8 mouse cellular contexts compared by ENCODE assay signal in the genomic region with DNA sequence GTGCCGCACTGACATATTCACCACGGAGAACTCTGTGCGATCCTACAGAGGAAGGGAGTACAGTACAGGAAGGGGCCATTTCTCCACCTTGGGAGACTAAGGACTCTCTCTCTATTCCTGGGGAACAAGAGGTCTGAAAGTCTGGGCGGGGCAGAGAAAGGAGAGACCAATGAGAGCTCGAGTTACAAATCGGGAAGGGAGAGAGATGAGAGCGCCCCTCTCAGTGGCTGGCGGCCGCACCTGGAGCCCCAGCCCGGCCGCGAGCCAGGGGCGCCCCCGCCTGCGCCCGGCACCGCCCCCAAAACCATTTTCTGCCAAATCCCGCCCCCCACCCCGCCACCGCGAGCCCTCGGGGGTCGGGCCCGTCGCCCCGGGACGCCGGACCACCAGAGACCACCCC. TPM values are rescaled to one million over a fixed set of nuclear protein-coding genes. Genes with fewer than 3 reads are reported as not detected.
DNase-seq lines count a peak whose midpoint lies in the region; ATAC-seq and TF ChIP-seq lines count a peak whose summit lies in the region.

No protein-coding gene starts in this region.

- no peaks in the 10 kb centered on the region for H3K27me3 ChIP-seq in embryonic facial prominence, embryonic 10.5 days (replicated peaks; ENCODE audit: low read depth, poor library complexity, severe bottlenecking)
- no peaks in the 10 kb centered on the region for H3K27me3 ChIP-seq in intestine, postnatal 0 days (replicated peaks; ENCODE audit: control insufficient read depth, insufficient read depth, low read length)
- H3K27me3 ChIP-seq in midbrain, embryonic 11.5 days (ENCODE audit: control insufficient read depth, insufficient read depth, low read length), result no peaks in the 10 kb centered on the region

- peak overlapping the region; percentile 83 for H3K4me2 ChIP-seq in intestine, postnatal 0 days (replicated peaks; ENCODE audit: low read depth)
- peak overlapping the region; percentile 80 for H3K4me2 ChIP-seq in midbrain, embryonic 11.5 days

- peak; percentile 76 for DNase-seq in 3134 (ENCODE audit: extremely low read depth, insufficient read length, low spot score)
- DNase-seq in adrenal gland, postnatal 14 days, result peak; percentile 93
- peak; percentile 92 for DNase-seq in embryonic facial prominence, embryonic 10.5 days (ENCODE audit: low spot score)
- DNase-seq in left cerebral cortex, postnatal 36 days (ENCODE audit: low spot score in 2 of 2), result peak; percentile 90 to 91
- DNase-seq in midbrain, embryonic 11.5 days (ENCODE audit: low spot score, missing footprints), result peak; percentile 99
- peak; percentile 76 for DNase-seq in spleen, adult 12 weeks (ENCODE audit: low spot score)

- peaks cover 47% of the 10 kb centered on the region for H3K36me3 ChIP-seq in embryonic facial prominence, embryonic 10.5 days (replicated peaks)
- peaks cover 28% of the 10 kb centered on the region for H3K36me3 ChIP-seq in intestine, postnatal 0 days (ENCODE audit: control insufficient read depth, insufficient read depth)
- peaks cover 4% of the 10 kb centered on the region; the same call in 1 of the 2 replicates for H3K36me3 ChIP-seq in midbrain, embryonic 11.5 days (ENCODE audit: control insufficient read depth, insufficient read depth, low read length)

- H3K9ac ChIP-seq in intestine, postnatal 0 days (ENCODE audit: low read depth, low read length), result peak overlapping the region; percentile 98
- H3K9ac ChIP-seq in midbrain, embryonic 11.5 days (ENCODE audit: low read length), result peak overlapping the region; percentile 98

- H3K9me3 ChIP-seq in embryonic facial prominence, embryonic 10.5 days, result no peaks in the 10 kb centered on the region
- no peaks in the 10 kb centered on the region for H3K9me3 ChIP-seq in intestine, postnatal 0 days (ENCODE audit: control insufficient read depth)
- H3K9me3 ChIP-seq in midbrain, embryonic 11.5 days (ENCODE audit: control insufficient read depth, low read length), result no peaks in the 10 kb centered on the region

- peaks cover 26% of the 10 kb centered on the region for H3K4me1 ChIP-seq in embryonic facial prominence, embryonic 10.5 days
- H3K4me1 ChIP-seq in intestine, postnatal 0 days (replicated peaks; ENCODE audit: control insufficient read depth, insufficient read depth, low read length), result no peaks in the 10 kb centered on the region
- H3K4me1 ChIP-seq in midbrain, embryonic 11.5 days (ENCODE audit: control insufficient read depth, insufficient read depth, low read length), result peaks cover 11% of the 10 kb centered on the region

- H3K27ac ChIP-seq in embryonic facial prominence, embryonic 10.5 days (replicated peaks), result peak overlapping the region; percentile 97
- peak overlapping the region; percentile 99 for H3K27ac ChIP-seq in intestine, postnatal 0 days (ENCODE audit: low read depth, low read length)
- H3K27ac ChIP-seq in midbrain, embryonic 11.5 days (ENCODE audit: low read depth, low read length), result peak overlapping the region; percentile 93

- intact Hi-C loops in left cerebral cortex, postnatal 36 days (cut with DNase I), result no loop called here

- TF ChIP-seq CTCF in intestine, postnatal 0 days (IDR thresholded peaks at IDR 0.05; ENCODE audit: low read depth), result no peak

- peak overlapping the region; percentile 99 for H3K4me3 ChIP-seq in embryonic facial prominence, embryonic 10.5 days
- H3K4me3 ChIP-seq in intestine, postnatal 0 days (ENCODE audit: low read depth, low read length), result peak overlapping the region; percentile 98
- peak overlapping the region; percentile 96 for H3K4me3 ChIP-seq in midbrain, embryonic 11.5 days (ENCODE audit: low read depth, low read length)

- 2% methylated on average over 28 of the region's 28 CpGs for WGBS in embryonic facial prominence, embryonic 10.5 days
- under 1% methylated on average over 27 of the region's 28 CpGs for WGBS in intestine, postnatal 0 days
- WGBS in midbrain, embryonic 11.5 days, result 2% methylated on average over 15 of the region's 28 CpGs

- peak; percentile 77 for ATAC-seq in granulocyte monocyte progenitor cell, adult 5-6 weeks (replicated peaks; ENCODE audit: poor library complexity, severe bottlenecking)
- ATAC-seq in intestine, postnatal 0 days, result peak; percentile 71
- ATAC-seq in midbrain, embryonic 11.5 days (ENCODE audit: low FRiP score), result peak; percentile 85

RNA-seq across cellular contexts. Expression of a gene that starts 1.0 kb away (rescaled TPM):
- 70.4 and 74.8 TPM in 2 replicates for total RNA-seq in adrenal gland, postnatal 14 days (2021)
- polyA plus RNA-seq in embryonic facial prominence, embryonic 10.5 days (2016; fragmentation: Nextera tagmentation; extraction: Ambion mirVana), result 127 and 130 TPM in 2 replicates
- total RNA-seq in granulocyte monocyte progenitor cell, adult 5-6 weeks (2014; fragmentation: Nextera tagmentation), result 44.6 and 57.6 TPM in 2 replicates
- total RNA-seq in granulocyte monocyte progenitor cell, adult 5-6 weeks (2017), result 37.2 and 41.7 TPM in 2 replicates
- polyA plus RNA-seq in intestine, postnatal 0 days (2015; fragmentation: Nextera tagmentation; extraction: Ambion mirVana), result 19.9 and 23.3 TPM in 2 replicates
- total RNA-seq in left cerebral cortex, postnatal 36 days (2021), result 100 to 1,000 TPM; 127 to 154 TPM
- 192 and 212 TPM in 2 replicates for polyA plus RNA-seq in midbrain, embryonic 11.5 days (2014; fragmentation: Nextera tagmentation; extraction: Ambion mirVana)

RNA-seq across cellular contexts. Expression of a gene that starts 46.2 kb away (rescaled TPM):
- total RNA-seq in adrenal gland, postnatal 14 days (2021), result 234 and 260 TPM in 2 replicates
- polyA plus RNA-seq in embryonic facial prominence, embryonic 10.5 days (2016; fragmentation: Nextera tagmentation; extraction: Ambion mirVana), result 895 and 901 TPM in 2 replicates
- 112 and 114 TPM in 2 replicates for total RNA-seq in granulocyte monocyte progenitor cell, adult 5-6 weeks (2014; fragmentation: Nextera tagmentation)
- 92.2 and 128 TPM in 2 replicates for total RNA-seq in granulocyte monocyte progenitor cell, adult 5-6 weeks (2017)
- 200 and 202 TPM in 2 replicates for polyA plus RNA-seq in intestine, postnatal 0 days (2015; fragmentation: Nextera tagmentation; extraction: Ambion mirVana)
- total RNA-seq in left cerebral cortex, postnatal 36 days (2021), result 10 to 100 TPM; 56.2 to 58.2 TPM
- polyA plus RNA-seq in midbrain, embryonic 11.5 days (2014; fragmentation: Nextera tagmentation; extraction: Ambion mirVana), result 886 and 907 TPM in 2 replicates

Comparison
In these comparisons a context has a peak if more than half of its experiments do, and no peak if none do; other contexts are left out.
1. Peak in every context shown above with its lines: DNase-seq, ATAC-seq, H3K4me3 ChIP-seq and H3K27ac ChIP-seq.